Mouse (Mus musculus): ENCODE data around the gene Mpped2.

- TF ChIP-seq EP300 (IDR thresholded peaks at IDR 0.05; ENCODE audit: low read depth): no peak
- no peak for TF ChIP-seq CTCF (IDR thresholded peaks at IDR 0.05; ENCODE audit: low read depth)
These were observed 9.8 kb upstream of the Mpped2 start for GRCm38 (mm10) chr2:106683185-106683831.

Measured in liver, postnatal 0 days (tissue).